Mouse (Mus musculus) heart, adult 11 months (tissue): ENCODE data around the gene Raver1.
A peak's percentile ranks its signal among the peaks of the same experiment; 100 is the strongest.

Experiments
- DNase-seq: peaks from one replicate; pipeline ENCODE4 v3.0.0; 2022

Raver1 gene

GRCm38 (mm10) chr9:21091707-21092320 is at the start of gene Raver1, which contains the start of gene Gm38431:
Gene Raver1 (minus strand): TSS chr9:21092008.
Gene Gm38431 (minus strand): TSS chr9:21091997.
- peak; percentile 100 for DNase-seq

GRCm38 (mm10) chr9:21138386-21138785 is 46.6 kb upstream of the Raver1 start:
- DNase-seq = no peak

- no peak for DNase-seq
Observed at GRCm38 (mm10) chr9:21137229-21137628, 45.4 kb upstream of the Raver1 start.

GRCm38 (mm10) chr9:21136401-21136800 is 44.6 kb upstream of the Raver1 start:
- DNase-seq = no peak

GRCm38 (mm10) chr9:21135941-21136381 is 44.2 kb upstream of the Raver1 start:
- no peak for DNase-seq

- no peak for DNase-seq
Observed at GRCm38 (mm10) chr9:21135329-21135890, 43.6 kb upstream of the Raver1 start.

GRCm38 (mm10) chr9:21134595-21135328 is 43.0 kb upstream of the Raver1 start:
- peak; percentile 98 for DNase-seq

- no peak for DNase-seq
Observed at GRCm38 (mm10) chr9:21133064-21133707, 41.4 kb upstream of the Raver1 start.

- DNase-seq = peak; percentile 87
Observed at GRCm38 (mm10) chr9:21132102-21132775, 40.4 kb upstream of the Raver1 start.

- peak; percentile 100 for DNase-seq
Observed at GRCm38 (mm10) chr9:21131059-21131956, 39.5 kb upstream of the Raver1 start, which contains the start of gene Tyk2. Gene Tyk2 (minus strand): TSS chr9:21131243.

- peak; percentile 91 for DNase-seq
Observed at GRCm38 (mm10) chr9:21126259-21126627, 34.4 kb upstream of the Raver1 start.

GRCm38 (mm10) chr9:21125502-21126258 is 33.9 kb upstream of the Raver1 start:
- peak; percentile 89 for DNase-seq

- DNase-seq = peak; percentile 82
Observed at GRCm38 (mm10) chr9:21124837-21125236, 33.0 kb upstream of the Raver1 start.

GRCm38 (mm10) chr9:21121483-21121882 is 29.7 kb upstream of the Raver1 start:
- no peak for DNase-seq

- no peak for DNase-seq
Observed at GRCm38 (mm10) chr9:21117073-21117472, 25.3 kb upstream of the Raver1 start.

GRCm38 (mm10) chr9:21115105-21115504 is 23.3 kb upstream of the Raver1 start:
- DNase-seq = peak; percentile 84

GRCm38 (mm10) chr9:21114190-21114589 is 22.4 kb upstream of the Raver1 start:
- no peak for DNase-seq

GRCm38 (mm10) chr9:21113751-21114150 is 21.9 kb upstream of the Raver1 start:
- DNase-seq = no peak

GRCm38 (mm10) chr9:21107607-21108237 is 15.9 kb upstream of the Raver1 start:
- DNase-seq = no peak

- DNase-seq = no peak
Observed at GRCm38 (mm10) chr9:21105760-21106564, 14.2 kb upstream of the Raver1 start.
